Mouse (Mus musculus): ENCODE results near the gene App.

App gene

DNA sequence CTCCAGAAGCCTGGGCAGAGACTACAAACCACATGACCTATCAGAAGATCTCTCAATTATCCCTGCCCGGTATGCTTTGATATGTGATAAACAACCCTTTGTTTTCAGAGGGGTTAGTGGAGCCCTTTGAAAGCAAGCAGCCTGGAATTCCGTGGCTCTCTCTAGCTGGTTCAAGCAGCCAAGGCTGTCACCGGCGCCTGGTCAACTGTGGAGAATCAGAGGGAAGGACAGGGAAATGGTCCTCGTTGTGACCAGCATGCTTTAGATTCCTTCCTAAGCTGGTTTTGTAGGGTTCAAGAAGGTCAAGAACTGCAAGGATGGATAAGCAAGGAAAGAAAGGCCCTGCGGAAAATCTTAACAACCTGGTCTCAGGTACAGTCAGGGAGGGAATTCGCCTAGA lies 21.9 kb downstream of the App start:
- DNase-seq (ENCODE audit: low read depth, low spot score), result no peak

- no peak for DNase-seq (ENCODE audit: low read depth, low spot score)
Measured at GRCm38 (mm10) chr16:85150902-85151301, 22.7 kb downstream of the App start.

DNA sequence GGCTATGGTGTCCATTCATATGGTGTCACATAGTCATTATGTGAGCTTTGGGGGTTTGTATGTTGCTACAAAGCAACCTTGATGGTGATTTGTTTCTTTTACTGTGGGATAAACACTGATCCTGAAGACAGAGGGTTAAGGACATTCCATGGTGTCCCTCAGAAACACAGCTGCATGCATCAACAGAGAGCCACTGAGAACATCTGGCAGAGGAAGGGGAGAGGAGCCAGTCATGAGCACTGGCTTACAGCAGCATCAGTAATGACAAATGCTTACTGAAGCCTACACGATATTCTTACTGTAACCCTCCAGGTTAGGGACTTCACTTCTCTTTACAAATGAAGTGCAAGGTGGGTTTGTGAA lies 24.1 kb downstream of the App start:
- no peak for DNase-seq (ENCODE audit: low read depth, low spot score)

DNA sequence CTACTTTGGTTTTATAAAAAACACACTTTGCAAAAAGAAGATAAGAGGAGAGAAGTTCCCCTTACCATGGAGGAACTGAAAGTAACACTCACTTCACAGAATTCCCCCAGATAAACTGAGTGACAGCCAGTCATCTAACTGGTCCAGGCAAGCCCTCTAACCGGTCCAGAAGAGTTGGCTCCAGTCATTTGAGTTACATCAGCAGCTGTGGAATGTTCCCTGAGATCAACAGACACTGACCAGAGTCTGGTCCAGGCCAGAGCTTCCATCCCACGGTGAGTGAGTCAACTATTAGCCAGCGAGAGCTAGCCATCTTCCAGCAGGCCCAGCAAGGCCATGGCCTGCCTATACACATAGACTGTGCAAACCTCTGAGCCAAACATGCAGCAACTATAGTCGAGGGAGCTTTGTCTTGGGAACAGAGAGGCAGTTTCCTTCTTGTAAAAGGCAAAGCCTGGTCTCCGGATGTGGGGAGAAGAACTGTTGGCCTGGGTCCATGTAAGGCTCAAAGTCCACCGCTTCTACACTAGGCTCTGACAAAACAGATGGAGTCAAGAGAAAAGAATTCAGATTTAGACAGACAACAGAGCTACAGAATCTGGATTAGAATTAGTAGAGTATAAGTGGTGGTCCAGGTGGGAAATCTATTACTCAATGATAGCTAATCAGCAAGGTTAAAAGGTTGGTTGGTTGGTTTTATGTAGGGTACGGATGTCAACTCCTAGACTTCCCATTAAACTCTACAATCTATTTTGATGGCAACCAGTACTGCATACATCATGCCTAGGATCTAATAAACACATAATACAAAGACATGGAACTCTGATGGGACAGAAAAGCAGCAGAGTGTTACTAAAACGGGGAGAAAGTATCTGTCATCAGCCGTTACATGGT lies 24.7 kb downstream of the App start:
- no peak for DNase-seq (ENCODE audit: low read depth, low spot score)

DNA sequence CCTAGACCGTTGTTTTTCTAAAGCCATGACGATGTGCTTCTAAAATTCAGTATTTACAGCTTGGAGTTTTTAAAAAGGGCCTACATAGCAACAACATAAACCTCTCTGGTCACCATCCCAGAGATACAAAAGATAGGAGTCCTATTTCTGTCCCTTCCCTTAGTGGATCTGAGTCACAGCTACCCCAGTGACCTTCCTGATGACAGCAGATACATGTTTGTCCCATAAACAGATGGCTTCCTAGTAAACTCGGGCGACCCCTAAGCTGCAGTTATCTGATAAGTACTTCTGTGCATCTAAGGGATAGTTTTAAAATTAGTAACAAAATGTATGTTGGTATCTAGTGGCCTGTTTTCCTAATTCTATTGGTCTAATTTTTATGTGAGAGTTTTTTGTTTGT lies 26.1 kb downstream of the App start:
- DNase-seq (ENCODE audit: low read depth, low spot score), result no peak

DNA sequence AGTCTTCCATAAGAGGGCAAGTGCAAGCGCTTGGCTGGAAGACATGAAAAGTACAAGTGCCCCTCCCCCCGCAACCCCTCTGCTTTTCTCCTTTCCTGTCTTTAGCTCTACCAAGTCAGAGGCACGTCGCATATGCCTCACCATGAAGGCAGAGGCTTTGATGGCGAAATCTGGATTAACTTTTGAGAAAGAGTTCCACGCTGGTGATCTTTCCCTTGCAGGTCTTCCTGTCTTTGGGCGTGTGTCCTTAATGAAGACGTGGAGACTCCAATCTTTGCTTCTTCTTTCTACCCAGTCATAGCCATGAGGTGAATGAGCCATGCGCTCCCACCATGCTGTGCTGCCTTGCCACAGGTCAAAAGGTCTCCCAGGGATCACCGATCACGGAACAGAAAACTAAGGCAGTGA lies 27.8 kb downstream of the App start:
- DNase-seq (ENCODE audit: low read depth, low spot score), result no peak

DNA sequence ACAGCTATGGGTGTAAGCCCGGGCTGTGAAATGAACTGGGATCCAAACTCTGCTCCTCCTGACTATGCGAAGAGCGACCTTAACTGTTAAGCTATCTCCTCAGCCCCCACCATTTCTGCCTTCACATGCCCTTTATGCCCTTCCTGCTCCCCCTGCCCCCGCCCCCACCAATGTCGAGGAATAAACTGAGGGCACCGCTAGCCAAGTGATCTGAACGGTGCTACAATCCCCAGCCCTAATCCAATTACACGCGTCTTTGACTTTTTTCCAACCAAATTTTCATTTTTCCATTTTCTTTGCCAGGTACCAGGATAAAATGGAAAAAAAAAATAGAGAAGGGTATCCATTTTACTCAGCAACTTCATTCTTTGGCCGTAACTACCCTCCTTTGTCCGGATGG lies 28.2 kb downstream of the App start:
- DNase-seq (ENCODE audit: low read depth, low spot score), result no peak

DNA sequence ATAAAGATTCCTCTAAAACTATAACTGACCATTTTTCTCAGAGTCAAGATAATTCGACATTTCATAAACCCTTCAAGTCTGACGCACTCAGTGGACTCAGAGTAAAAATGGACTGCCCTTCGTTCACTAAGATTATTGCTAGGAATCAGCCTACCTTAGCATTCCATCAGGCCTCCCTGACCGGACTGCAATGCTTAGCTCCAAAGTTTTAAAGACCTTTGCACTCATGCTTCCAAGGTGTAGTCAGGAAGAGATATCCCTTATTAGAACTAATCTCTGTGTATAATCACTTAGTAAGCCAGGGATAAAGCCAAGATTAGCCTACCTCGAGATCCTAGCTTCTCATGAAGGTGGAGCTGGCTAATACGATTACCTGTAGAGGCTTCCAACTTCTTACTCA lies 29.2 kb downstream of the App start:
- no peak for DNase-seq (ENCODE audit: low read depth, low spot score)

DNA sequence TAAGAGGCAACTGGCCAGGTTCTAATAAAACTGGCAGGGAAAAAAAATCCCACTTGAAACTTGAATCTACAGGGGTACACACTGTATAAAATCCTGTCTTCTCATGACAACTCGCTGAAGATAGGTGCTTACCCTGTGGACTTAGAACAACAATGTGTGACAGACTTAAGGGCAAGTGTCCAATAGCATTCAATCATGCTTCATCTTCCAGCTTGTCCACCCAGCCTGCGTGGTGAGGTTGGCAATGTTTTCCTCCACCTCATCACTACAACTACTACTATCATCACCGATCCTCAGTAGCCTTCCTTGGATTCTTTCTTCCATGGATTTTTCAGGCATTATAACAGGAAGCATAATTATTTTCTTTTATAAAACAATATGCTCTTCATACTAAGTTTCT lies 29.7 kb downstream of the App start:
- no peak for DNase-seq (ENCODE audit: low read depth, low spot score)

DNA sequence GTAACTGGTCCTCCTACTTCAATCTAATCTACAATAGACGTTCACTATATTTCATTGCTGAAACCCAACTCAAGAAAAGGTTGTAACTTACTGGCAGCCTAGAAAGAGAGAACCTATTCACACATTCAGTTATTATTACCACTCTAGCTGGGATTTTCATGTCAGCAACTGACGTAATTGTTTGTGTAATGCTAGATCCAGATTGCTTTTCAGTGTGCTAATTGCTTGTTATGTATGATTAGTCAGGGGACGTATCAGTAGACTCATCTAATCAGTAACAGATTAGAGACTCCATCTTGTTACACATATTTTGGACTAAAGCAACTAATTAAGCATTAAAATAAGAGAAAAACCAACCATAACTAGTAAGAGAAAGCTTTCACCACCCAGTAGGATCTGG lies 30.4 kb downstream of the App start:
- no peak for DNase-seq (ENCODE audit: low read depth, low spot score)

DNA sequence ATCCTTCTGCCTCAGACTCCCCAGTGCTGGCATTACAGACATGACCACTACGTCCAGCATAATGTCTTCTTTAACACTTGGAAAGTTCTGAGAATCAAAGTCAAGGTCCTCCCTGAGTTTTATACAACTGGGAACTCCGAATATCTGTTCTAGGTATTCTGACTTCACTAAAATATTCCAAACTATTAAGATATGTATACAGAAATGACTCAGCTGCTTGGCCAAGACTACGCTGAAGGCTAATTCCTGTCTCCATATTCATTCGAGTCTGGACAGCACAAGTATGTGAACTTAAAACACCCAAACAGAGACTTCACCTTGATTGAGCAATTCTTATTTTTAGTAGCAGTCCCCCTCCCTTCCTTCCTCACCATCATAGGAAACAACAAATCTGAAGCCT lies 32.2 kb downstream of the App start:
- DNase-seq (ENCODE audit: low read depth, low spot score), result no peak

- DNase-seq (ENCODE audit: low read depth, low spot score), result no peak
Measured at GRCm38 (mm10) chr16:85139178-85139604, 34.4 kb downstream of the App start.

DNA sequence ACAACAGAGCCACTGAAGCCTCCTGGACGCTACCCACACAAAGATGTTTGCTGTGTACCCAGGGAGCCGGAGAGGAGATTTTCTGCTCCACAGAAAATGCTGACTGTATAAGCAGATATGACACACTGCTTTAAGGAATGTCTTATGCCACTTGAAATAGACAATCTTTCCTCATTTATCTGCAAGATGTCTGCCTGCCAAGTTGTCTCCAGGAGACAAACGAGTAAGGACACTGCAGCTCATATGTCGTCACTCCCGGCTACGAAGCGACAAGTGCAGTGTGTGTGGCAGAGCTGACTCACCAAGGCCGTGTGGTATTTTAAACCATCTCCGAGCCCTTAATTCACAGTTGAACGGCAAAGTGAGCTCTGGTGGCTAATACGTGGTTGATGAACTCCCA lies 36.2 kb downstream of the App start:
- peak; percentile 90 for DNase-seq (ENCODE audit: low read depth, low spot score)

- DNase-seq (ENCODE audit: low read depth, low spot score), result no peak
Measured at GRCm38 (mm10) chr16:85136046-85136445, 37.5 kb downstream of the App start.

- no peak for DNase-seq (ENCODE audit: low read depth, low spot score)
Measured at GRCm38 (mm10) chr16:85133468-85133881, 40.1 kb downstream of the App start.

GRCm38 (mm10) chr16:85133057-85133456 lies 40.5 kb downstream of the App start:
- no peak for DNase-seq (ENCODE audit: low read depth, low spot score)

DNA sequence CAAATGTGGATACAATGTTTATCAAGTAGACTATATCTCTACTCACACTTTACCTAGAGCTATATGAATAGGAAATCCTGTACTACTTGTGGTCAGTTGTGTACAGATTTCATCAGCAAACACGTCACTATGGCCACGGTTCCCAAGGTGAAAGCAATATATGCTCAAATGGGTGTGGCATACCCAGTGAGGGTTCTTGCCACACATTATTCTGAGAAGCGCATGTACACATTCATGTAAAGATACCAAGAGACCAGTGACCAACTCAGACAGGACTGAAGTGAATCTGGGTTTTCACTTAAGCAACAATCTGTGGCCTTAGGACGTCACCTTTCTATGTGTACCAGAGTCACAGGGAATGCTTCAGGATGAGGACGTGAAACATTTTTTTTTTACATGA lies 41.4 kb downstream of the App start:
- no peak for DNase-seq (ENCODE audit: low read depth, low spot score)

GRCm38 (mm10) chr16:85130861-85131556 lies 42.6 kb downstream of the App start:
- no peak for DNase-seq (ENCODE audit: low read depth, low spot score)

GRCm38 (mm10) chr16:85128693-85129657 lies 44.6 kb downstream of the App start:
- no peak for DNase-seq (ENCODE audit: low read depth, low spot score)

DNA sequence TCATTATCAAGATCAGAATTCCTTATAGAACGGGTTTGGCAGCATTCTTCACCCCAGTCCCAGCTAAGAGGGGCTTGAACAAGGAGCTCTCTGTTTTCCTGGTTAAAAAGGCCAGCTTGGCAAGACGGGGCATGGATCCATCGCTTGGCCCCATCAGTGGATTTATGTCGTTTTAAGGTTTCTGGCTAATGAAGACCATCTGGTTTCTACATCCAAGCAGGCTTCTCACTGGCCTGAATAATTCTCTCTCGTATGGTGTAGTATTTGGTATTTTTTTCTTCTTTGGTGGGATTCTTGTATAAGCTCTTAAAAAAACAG lies 45.3 kb downstream of the App start:
- DNase-seq (ENCODE audit: low read depth, low spot score), result no peak

DNA sequence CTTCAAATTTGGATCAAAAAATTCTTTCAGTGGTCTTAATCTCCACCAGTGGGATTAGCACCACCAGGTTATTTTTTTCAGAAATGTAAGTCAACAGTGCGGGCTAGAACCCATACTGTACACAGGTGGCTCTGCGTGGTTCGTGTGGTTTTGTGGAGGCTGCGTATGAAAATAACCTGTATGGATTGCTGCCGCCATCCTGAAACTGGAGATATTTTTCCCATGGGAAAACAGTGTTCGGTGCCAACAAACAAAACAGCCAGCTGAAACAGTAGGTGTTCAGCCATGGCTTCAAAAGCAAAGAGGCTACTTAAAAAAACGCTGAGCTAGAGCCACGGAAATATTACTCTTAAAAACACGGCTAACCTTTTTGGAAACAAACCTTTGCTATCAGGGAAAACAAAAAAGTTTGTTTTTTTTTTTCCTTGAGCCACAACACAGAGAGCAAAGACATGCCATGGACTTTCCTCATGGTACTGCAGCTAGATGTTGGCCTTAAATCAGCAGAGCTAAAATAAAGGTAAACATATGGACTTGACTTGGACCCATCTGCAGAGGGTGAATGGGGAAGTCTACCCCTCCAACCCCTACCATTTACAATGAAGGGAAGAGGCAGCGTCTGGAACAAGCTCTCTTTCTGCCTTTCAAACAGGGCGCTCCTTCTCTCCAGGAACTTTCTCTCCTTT lies 45.8 kb downstream of the App start:
- DNase-seq (ENCODE audit: low read depth, low spot score), result no peak

DNA sequence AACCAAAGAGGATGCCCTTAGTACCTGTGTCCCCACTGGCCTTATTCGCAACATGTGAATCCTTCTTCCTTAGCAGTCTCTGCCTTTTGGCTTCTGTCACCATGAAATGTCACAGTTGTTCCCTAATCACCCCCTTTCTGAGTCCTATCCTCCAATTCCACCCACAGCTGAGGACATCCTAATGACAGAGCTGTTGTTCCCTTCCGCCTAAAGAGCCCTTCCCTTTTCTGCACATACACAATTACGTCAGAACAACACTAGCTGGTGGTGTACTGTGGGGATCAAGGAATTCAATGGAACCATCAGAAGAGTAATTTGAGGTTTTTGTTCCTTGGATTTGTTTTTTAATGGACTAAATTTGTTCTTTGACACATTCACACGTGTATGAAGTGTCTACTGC lies 48.9 kb downstream of the App start:
- DNase-seq (ENCODE audit: low read depth, low spot score), result no peak

Data from telencephalon, adult 2 months (tissue).